Mouse (Mus musculus) heart, embryonic 14.5 days (tissue): ENCODE results near the gene Atg14. TPM values are rescaled to one million over a fixed set of nuclear protein-coding genes. Genes with fewer than 3 reads are reported as not detected.
"Not testable (repeated sequence)": the region's sequence is repeated elsewhere in the genome, so short reads cannot be mapped to it uniquely, and the experiment has no call there.

ENCODE experiments used
- ATAC-seq: fragments of 200-750 bp; cut with Nextera tagmentation; 2 replicates; pipeline ENCODE4 v1.8.0; 2017; ENCODE audit warnings: low read depth, moderate TSS enrichment; ENCODE audit not compliant: insufficient number of reproducible peaks, insufficient read depth, low FRiP score
- H3K27ac ChIP-seq, 2 experiments: fragments of 200-500 bp in 1 of 2; fragments of 300-500 bp in 1 of 2; sonication (generic) in 1 of 2; replicated peaks in 1 of 2; 2 replicates each; pipeline ENCODE4 v1.5.1; 2012 to 2014; ENCODE audit warnings: low read depth in 2 of 2, low read length in 2 of 2, control low read depth in 1 of 2, mild to moderate bottlenecking in 1 of 2, mixed read lengths in 1 of 2; ENCODE audit not compliant: control insufficient read depth in 1 of 2, insufficient read depth in 1 of 2
- H3K27me3 ChIP-seq: fragments of 300-500 bp; sonication (generic); 2 replicates; pipeline ENCODE4 v1.6.1; 2014; ENCODE audit warnings: mild to moderate bottlenecking, low read length, control low read depth; ENCODE audit not compliant: control insufficient read depth, insufficient read depth
- H3K36me3 ChIP-seq: fragments of 300-500 bp; sonication (generic); 2 replicates; pipeline ENCODE4 v1.6.1; 2014; ENCODE audit warnings: mild to moderate bottlenecking, control low read depth, low read length, mixed read lengths; ENCODE audit not compliant: control insufficient read depth, insufficient read depth
- H3K4me1 ChIP-seq, 2 experiments: fragments of 200-500 bp in 1 of 2; fragments of 300-500 bp in 1 of 2; sonication (generic) in 1 of 2; 2 replicates each; pipeline ENCODE4 v1.6.1; 2012 to 2014; ENCODE audit warnings: low read length in 2 of 2, control low read depth in 1 of 2, mixed read lengths in 1 of 2; ENCODE audit not compliant: control insufficient read depth in 2 of 2, insufficient read depth in 2 of 2
- H3K4me2 ChIP-seq: fragments of 300-500 bp; sonication (generic); 2 replicates; pipeline ENCODE4 v1.6.1; 2014; ENCODE audit warnings: mild to moderate bottlenecking, low read length
- H3K4me3 ChIP-seq, 2 experiments: fragments of 200-500 bp in 1 of 2; fragments of 300-500 bp in 1 of 2; sonication (generic) in 1 of 2; 2 replicates each; pipeline ENCODE4 v1.5.1; 2012 to 2014; ENCODE audit warnings: low read length in 2 of 2, mild to moderate bottlenecking in 2 of 2, control low read depth in 1 of 2, low read depth in 1 of 2, moderate library complexity in 1 of 2; ENCODE audit not compliant: control insufficient read depth in 1 of 2, insufficient read depth in 1 of 2
- H3K9ac ChIP-seq: fragments of 300-500 bp; sonication (generic); 2 replicates; pipeline ENCODE4 v1.6.1; 2014; ENCODE audit warnings: mild to moderate bottlenecking, low read length
- H3K9me3 ChIP-seq: fragments of 300-500 bp; sonication (generic); 2 replicates; pipeline ENCODE4 v1.6.1; 2016; ENCODE audit warnings: low read length, control low read depth; ENCODE audit not compliant: control insufficient read depth
- WGBS: fragments of 180-500 bp; shearing (Covaris S2); extraction: QIAGEN DNeasy Blood & Tissue Kit; methylation state at CpG from one replicate; pipeline ENCODE4 v1.1.7; 2014; 5-methylcytosine and 5-hydroxymethylcytosine counted together
- polyA plus RNA-seq: library from polyadenylated mRNA; unstranded; fragments of >200 nt; fragmentation: Nextera tagmentation; extraction: Ambion mirVana; gene quantifications from 2 replicates; pipeline ENCODE4 v1.2.1, GENCODE M21; 2014

Atg14 gene
- polyA plus RNA-seq, 1 experiment from 2014 or later: 10.7 TPM

DNA sequence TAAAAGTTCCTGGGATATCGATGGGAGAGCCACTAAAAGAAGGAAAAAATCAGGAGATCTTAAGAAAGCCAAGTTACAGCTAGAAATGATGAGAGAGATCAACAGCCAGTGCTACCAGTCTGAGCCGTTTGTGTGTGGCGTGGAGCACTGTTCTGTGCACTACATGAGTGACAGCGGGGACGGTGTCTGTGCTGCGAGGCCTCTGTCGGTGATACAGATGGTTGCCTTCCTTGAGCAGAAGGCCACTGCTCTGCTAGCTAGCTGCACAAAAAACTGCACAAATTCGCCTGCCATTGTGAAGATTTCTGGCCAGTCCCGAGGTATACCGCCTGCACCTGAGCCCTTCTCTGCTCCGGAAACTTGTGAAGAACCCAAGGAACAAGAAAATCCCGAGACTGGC is 40.9 kb downstream of the Atg14 start:
- H3K4me2 ChIP-seq, H3K9me3 ChIP-seq, H3K27ac ChIP-seq, ATAC-seq, H3K9ac ChIP-seq, H3K27me3 ChIP-seq, H3K4me3 ChIP-seq: not testable (repeated sequence)
- Histone ChIP-seq H3K4me1 (peaks cover 12 to 26% of the 10 kb centered on the region in 2 experiments), H3K36me3 (peaks cover 25% of the 10 kb centered on the region; the same call in 1 of the 2 replicates)
- 94% methylated on average over 9 of the region's 12 CpGs for WGBS

DNA sequence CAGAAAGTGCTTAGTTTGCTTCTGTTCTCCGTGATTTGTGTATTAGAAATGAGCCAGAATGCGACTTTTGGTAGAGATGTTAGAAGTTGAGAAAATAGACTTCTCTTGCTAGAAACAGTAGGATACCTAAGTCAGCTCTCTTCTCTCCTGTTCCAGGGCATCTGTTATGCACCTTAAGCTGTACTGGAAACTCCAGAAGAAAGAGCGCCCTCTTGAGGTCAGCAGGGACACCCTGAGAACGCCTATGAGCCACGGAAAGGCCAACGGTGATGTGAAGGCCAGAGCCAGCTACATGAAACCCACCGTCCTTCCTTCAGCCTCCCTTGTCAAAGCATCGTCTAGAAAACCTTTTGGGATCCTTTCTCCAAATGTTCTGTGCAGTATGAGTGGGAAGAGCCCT is 41.4 kb downstream of the Atg14 start:
- Histone ChIP-seq H3K4me3 (no peak overlapping the region), H3K4me2 (no peak overlapping the region), H3K9me3 (no peaks in the 10 kb centered on the region), H3K4me1 (peaks cover 9 to 21% of the 10 kb centered on the region in 2 experiments), H3K27ac (no peak overlapping the region), H3K27me3 (no peaks in the 10 kb centered on the region), H3K9ac (no peak overlapping the region), H3K36me3 (peaks cover 25% of the 10 kb centered on the region; the same call in 1 of the 2 replicates)
- 44% methylated on average over 8 of the region's 8 CpGs for WGBS
- no peak for ATAC-seq

DNA sequence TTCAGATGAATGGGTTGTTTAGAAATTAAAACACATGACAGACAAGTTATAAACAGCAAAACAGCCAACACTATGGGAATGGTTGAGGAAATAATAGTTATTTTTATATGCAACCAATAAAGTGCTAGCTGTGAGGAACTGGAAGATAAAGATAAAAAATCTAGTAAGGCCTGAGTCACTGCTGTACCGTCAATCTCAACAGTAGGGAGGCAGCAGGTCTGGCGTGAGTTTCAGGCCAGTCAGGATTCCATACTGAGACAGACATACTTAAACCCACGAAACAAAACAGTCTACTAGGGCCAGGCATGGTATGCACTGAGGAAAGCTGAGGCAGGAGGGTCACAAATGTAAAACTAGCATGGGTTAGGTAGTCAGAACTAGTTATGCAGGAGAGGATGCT is 42.2 kb downstream of the Atg14 start:
- Histone ChIP-seq H3K4me2 (no peak overlapping the region), H3K27me3 (no peaks in the 10 kb centered on the region), H3K27ac (no peak overlapping the region), H3K36me3 (peaks cover 25% of the 10 kb centered on the region; the same call in 1 of the 2 replicates), H3K4me3 (no peak overlapping the region), H3K9ac (no peak overlapping the region), H3K4me1 (peaks cover 4 to 14% of the 10 kb centered on the region in 2 experiments; a peak in 3 of 4 replicates), H3K9me3 (no peaks in the 10 kb centered on the region)
- 52% methylated on average over 3 of the region's 3 CpGs for WGBS
- no peak for ATAC-seq

DNA sequence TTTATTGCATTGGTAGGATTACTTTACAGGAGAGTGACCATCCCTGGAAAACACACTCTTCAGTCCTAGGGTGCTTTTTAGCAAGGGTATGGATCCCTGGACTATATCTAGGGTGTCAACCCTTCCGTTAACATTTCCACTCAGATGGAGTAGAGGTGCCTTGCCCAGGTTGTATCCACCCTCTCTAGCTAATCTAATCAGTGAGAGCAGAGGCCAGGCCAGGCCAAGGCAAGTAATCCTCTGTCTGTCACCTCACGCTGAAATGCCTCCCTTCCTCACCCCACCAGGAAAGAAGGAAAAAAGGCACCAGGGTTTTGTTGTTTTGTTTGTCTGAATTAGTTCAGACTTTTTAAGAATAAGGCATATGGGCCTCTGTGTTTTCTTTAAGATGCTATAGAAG is 42.6 kb downstream of the Atg14 start:
- Histone ChIP-seq H3K27ac (no peak overlapping the region), H3K36me3 (peaks cover 25% of the 10 kb centered on the region; the same call in 1 of the 2 replicates), H3K4me1 (peaks cover 0 to 9% of the 10 kb centered on the region in 2 experiments; a peak in 1 of 4 replicates), H3K4me3 (no peak overlapping the region), H3K9ac (no peak overlapping the region), H3K9me3 (no peaks in the 10 kb centered on the region), H3K27me3 (no peaks in the 10 kb centered on the region), H3K4me2 (no peak overlapping the region)
- 35% methylated on average over 2 of the region's 2 CpGs for WGBS
- no peak for ATAC-seq

DNA sequence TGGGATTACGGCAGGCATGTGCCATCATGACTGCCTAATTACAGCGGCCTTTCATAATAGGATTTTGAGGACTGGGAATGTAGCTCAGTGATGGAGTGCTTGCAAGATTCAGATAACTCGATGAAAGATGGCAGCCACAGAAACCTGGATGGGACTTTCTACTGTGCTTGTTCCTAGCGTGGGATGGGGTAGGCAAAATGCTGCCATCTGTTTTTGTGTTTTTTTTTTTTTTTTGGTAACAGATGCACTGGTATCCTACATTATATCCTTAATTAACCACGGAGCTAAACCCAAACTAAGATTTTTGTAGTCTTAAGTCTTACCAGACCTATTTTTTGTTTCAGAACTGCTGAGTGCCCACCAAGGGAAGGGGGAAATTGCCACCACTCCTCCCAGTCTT is 44.6 kb downstream of the Atg14 start:
- H3K4me2 ChIP-seq: no peak overlapping the region
- H3K27ac ChIP-seq: no peak overlapping the region
- WGBS: 89% methylated on average over 5 of the region's 5 CpGs
- no peak overlapping the region for H3K9ac ChIP-seq
- peaks cover 3 to 14% of the 10 kb centered on the region in 2 experiments; a peak in 2 of 4 replicates for H3K4me1 ChIP-seq
- H3K36me3 ChIP-seq: peaks cover 19% of the 10 kb centered on the region; the same call in 1 of the 2 replicates
- no peaks in the 10 kb centered on the region for H3K27me3 ChIP-seq
- no peak for ATAC-seq
- no peaks in the 10 kb centered on the region for H3K9me3 ChIP-seq
- no peak overlapping the region for H3K4me3 ChIP-seq

DNA sequence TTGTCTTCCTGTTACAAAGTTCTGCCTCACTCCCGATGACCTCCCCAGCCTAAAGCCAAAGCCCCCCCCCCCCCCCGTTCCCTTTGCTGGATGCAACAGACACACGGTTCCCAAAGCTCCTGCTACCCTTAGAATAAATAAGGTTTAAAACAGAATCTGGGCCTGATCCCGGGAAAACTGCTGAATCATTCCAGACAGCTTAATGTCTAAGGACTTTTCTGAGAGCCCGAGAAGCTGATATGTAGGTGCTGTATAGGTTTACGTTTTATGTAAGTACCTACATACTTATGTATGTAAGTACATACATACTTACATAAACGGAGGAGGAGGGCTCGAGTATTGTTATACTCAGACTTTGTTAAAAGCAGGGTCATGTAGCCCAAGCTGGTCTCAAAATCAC is 45.1 kb downstream of the Atg14 start:
- peaks cover 3 to 14% of the 10 kb centered on the region in 2 experiments; a peak in 2 of 4 replicates for H3K4me1 ChIP-seq
- no peak overlapping the region for H3K4me3 ChIP-seq
- WGBS: 68% methylated on average over 8 of the region's 8 CpGs
- H3K4me2 ChIP-seq: no peak overlapping the region
- H3K36me3 ChIP-seq: peaks cover 15% of the 10 kb centered on the region; the same call in 1 of the 2 replicates
- no peak overlapping the region for H3K9ac ChIP-seq
- no peaks in the 10 kb centered on the region for H3K9me3 ChIP-seq
- no peak overlapping the region for H3K27ac ChIP-seq
- H3K27me3 ChIP-seq: no peaks in the 10 kb centered on the region
- ATAC-seq: no peak

DNA sequence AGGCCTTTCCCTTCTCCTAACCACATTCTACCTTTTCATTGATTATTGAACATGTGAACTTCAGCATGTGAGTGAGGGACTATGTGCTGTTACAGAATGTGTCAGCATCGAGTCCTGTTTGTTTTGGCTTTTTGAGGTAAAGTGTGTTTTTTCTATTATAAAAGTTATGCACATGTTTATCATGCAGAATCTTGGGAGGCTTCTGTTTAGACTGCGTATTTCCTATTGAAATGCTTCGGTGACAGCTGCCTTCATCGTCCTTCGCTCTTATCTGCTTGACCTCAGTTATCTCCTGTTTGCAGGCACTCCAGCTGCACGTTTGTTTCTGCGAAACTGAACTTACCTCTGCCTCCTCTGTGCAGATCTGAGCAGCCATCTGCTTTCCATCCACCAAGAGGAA is 48.1 kb downstream of the Atg14 start:
- Histone ChIP-seq H3K27ac (no peak overlapping the region), H3K9me3 (no peaks in the 10 kb centered on the region), H3K4me3 (no peak overlapping the region), H3K36me3 (0 out of 2 replicates have a peak, but pooled peaks cover 7% of the 10 kb centered on the region), H3K4me2 (no peak overlapping the region), H3K9ac (0 out of 2 replicates have a peak overlapping the region, but pooled peaks have one; percentile 21), H3K27me3 (no peaks in the 10 kb centered on the region), H3K4me1 (peaks cover 3 to 8% of the 10 kb centered on the region in 2 experiments; a peak in 2 of 4 replicates)
- WGBS: 12% methylated on average over 7 of the region's 7 CpGs
- ATAC-seq: no peak

DNA sequence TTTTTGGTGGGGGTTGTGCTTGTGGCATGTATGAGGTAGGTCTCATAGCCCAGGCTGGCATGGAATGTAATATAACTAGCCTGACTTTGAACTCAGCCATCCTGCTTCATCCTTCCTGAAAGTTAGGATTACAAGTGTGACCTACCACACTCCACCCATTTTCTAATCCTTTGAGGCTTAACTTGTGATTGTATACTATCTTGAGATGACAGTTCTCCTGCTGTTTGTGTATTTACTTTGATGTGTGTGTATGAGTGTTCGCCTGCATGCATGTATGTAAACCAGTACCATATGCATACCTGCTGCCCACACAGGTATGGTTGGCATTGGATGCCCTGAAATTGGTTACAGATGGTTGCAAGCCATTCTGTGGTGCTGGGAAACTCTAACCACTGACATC is 48.8 kb downstream of the Atg14 start:
- 94% methylated on average over 1 of the region's 1 CpGs for WGBS
- no peak for ATAC-seq
- H3K9me3 ChIP-seq: no peaks in the 10 kb centered on the region
- 0 out of 2 replicates have a peak, but pooled peaks cover 3% of the 10 kb centered on the region for H3K36me3 ChIP-seq
- H3K9ac ChIP-seq: no peak overlapping the region
- H3K4me3 ChIP-seq: no peak overlapping the region
- peaks cover 3 to 8% of the 10 kb centered on the region in 2 experiments; a peak in 2 of 4 replicates for H3K4me1 ChIP-seq
- H3K27ac ChIP-seq: no peak overlapping the region
- H3K27me3 ChIP-seq: no peaks in the 10 kb centered on the region
- no peak overlapping the region for H3K4me2 ChIP-seq
